Mouse (Mus musculus) erythroblast, embryonic 14.5 days (primary cell): ENCODE data around the gene Ankrd34c.

ENCODE experiments used
- GATA1 ChIP-seq: IDR thresholded peaks from 2 replicates; pipeline ENCODE4 v1.6.1; 2012; ENCODE audit warnings: low read length, inconsistent platforms, mixed read lengths
- TAL1 ChIP-seq: IDR thresholded peaks from 3 replicates; pipeline ENCODE4 v1.6.1; 2012; ENCODE audit warnings: low read length, inconsistent platforms, mixed read lengths

- TF ChIP-seq TAL1 (no peak), GATA1 (no peak)
Observed at GRCm38 (mm10) chr9:89704265-89705196, 33.7 kb downstream of the Ankrd34c start, which contains the start of gene Tmed3.
